Comparison of ENCODE assay signal across 22 mouse cellular contexts in genomic region chr19:13982823-13983222, GRCm38 (mm10).
DNase-seq lines count a peak whose midpoint lies in the region; ATAC-seq and TF ChIP-seq lines count a peak whose summit lies in the region.
"Had no signal": no experiment of that assay in that cellular context is flagged by ENCODE, and none has a peak within 500 bp of the region (broad histone marks: within the 10 kb centered on the region; RNA-seq: fewer than 3 reads in every experiment).

No protein-coding gene starts in this region.

- no peaks in the 10 kb centered on the region for H3K9me3 ChIP-seq in intestine, postnatal 0 days (ENCODE audit: control insufficient read depth)
- no peaks in the 10 kb centered on the region for H3K9me3 ChIP-seq in intestine, embryonic 16.5 days (ENCODE audit: control insufficient read depth, low read length)
- H3K9me3 ChIP-seq in midbrain, embryonic 14.5 days (ENCODE audit: control insufficient read depth, low read length), result no peaks in the 10 kb centered on the region
- no peaks in the 10 kb centered on the region for H3K9me3 ChIP-seq in midbrain, embryonic 10.5 days (replicated peaks)
- no peaks in the 10 kb centered on the region for H3K9me3 ChIP-seq in embryonic facial prominence, embryonic 14.5 days (ENCODE audit: control insufficient read depth, low read length)
- H3K9me3 ChIP-seq: embryonic facial prominence, embryonic 13.5 days; heart, embryonic 12.5 days; liver, embryonic 13.5 days; neural tube, embryonic 12.5 days; stomach, embryonic 15.5 days had no signal

- H3K4me2 ChIP-seq in intestine, postnatal 0 days (replicated peaks; ENCODE audit: low read depth), result no peak overlapping the region
- H3K4me2 ChIP-seq in intestine, embryonic 16.5 days (ENCODE audit: low read depth, low read length), result no peak overlapping the region
- H3K4me2 ChIP-seq in midbrain, embryonic 14.5 days (ENCODE audit: low read length), result no peak overlapping the region
- H3K4me2 ChIP-seq in embryonic facial prominence, embryonic 14.5 days (ENCODE audit: low read depth, low read length), result no peak overlapping the region
- H3K4me2 ChIP-seq: embryonic facial prominence, embryonic 13.5 days; heart, embryonic 12.5 days; liver, embryonic 13.5 days; neural tube, embryonic 12.5 days; stomach, embryonic 15.5 days had no signal

- DNase-seq in embryo, embryonic 11 days, result peak; percentile 4
- DNase-seq in embryo, embryonic 10.5 days (ENCODE audit: low spot score), result no peak
- peak; percentile 51 for DNase-seq in midbrain, embryonic 14.5 days
- DNase-seq in midbrain, embryonic 10.5 days (ENCODE audit: low spot score), result no peak
- peak; percentile 11 for DNase-seq in embryonic facial prominence, embryonic 14.5 days (ENCODE audit: low spot score)
- no peak for DNase-seq in ovary, postnatal 10 days (ENCODE audit: low spot score)
- DNase-seq: adrenal gland, postnatal 25 days; cerebellum, adult 18-20 months; cerebellum, postnatal 25 days; heart, adult 11 months; heart, postnatal 14 days; kidney, adult 9 months; kidney, postnatal 36 days; liver, embryonic 13.5 days; right cerebral cortex, postnatal 25 days; thymus, adult 2 months had no signal

- no peaks in the 10 kb centered on the region for H3K36me3 ChIP-seq in intestine, postnatal 0 days (ENCODE audit: control insufficient read depth, insufficient read depth)
- no peaks in the 10 kb centered on the region for H3K36me3 ChIP-seq in intestine, embryonic 16.5 days (ENCODE audit: control insufficient read depth, insufficient read depth, low read length)
- H3K36me3 ChIP-seq in midbrain, embryonic 14.5 days (ENCODE audit: control insufficient read depth, insufficient read depth, low read length), result no peaks in the 10 kb centered on the region
- no peaks in the 10 kb centered on the region for H3K36me3 ChIP-seq in midbrain, embryonic 10.5 days
- H3K36me3 ChIP-seq in embryonic facial prominence, embryonic 14.5 days (ENCODE audit: control insufficient read depth, insufficient read depth, low read length), result no peaks in the 10 kb centered on the region
- H3K36me3 ChIP-seq: embryonic facial prominence, embryonic 13.5 days; heart, embryonic 12.5 days; liver, embryonic 13.5 days; neural tube, embryonic 12.5 days; stomach, embryonic 15.5 days had no signal

- no peaks in the 10 kb centered on the region for H3K4me1 ChIP-seq in intestine, postnatal 0 days (replicated peaks; ENCODE audit: control insufficient read depth, insufficient read depth, low read length)
- H3K4me1 ChIP-seq in intestine, embryonic 16.5 days (ENCODE audit: control insufficient read depth, insufficient read depth, low read length), result no peaks in the 10 kb centered on the region
- no peaks in the 10 kb centered on the region for H3K4me1 ChIP-seq in midbrain, embryonic 14.5 days (ENCODE audit: control insufficient read depth, insufficient read depth, low read length)
- no peaks in the 10 kb centered on the region for H3K4me1 ChIP-seq in midbrain, embryonic 10.5 days
- no peaks in the 10 kb centered on the region for H3K4me1 ChIP-seq in embryonic facial prominence, embryonic 14.5 days (ENCODE audit: control insufficient read depth, insufficient read depth, low read length)
- H3K4me1 ChIP-seq: embryonic facial prominence, embryonic 13.5 days; heart, embryonic 12.5 days; liver, embryonic 13.5 days; neural tube, embryonic 12.5 days; stomach, embryonic 15.5 days had no signal

- H3K27me3 ChIP-seq in intestine, postnatal 0 days (replicated peaks; ENCODE audit: control insufficient read depth, insufficient read depth, low read length), result no peaks in the 10 kb centered on the region
- no peaks in the 10 kb centered on the region for H3K27me3 ChIP-seq in intestine, embryonic 16.5 days (replicated peaks; ENCODE audit: control insufficient read depth, insufficient read depth, low read length)
- peaks cover 5% of the 10 kb centered on the region; the same call in 1 of the 2 replicates for H3K27me3 ChIP-seq in midbrain, embryonic 14.5 days (ENCODE audit: control insufficient read depth, insufficient read depth, low read length)
- peaks cover 14% of the 10 kb centered on the region; the same call in 1 of the 2 replicates for H3K27me3 ChIP-seq in midbrain, embryonic 10.5 days (ENCODE audit: low read depth, poor library complexity, severe bottlenecking)
- no peaks in the 10 kb centered on the region; the same call in 1 of the 2 replicates for H3K27me3 ChIP-seq in embryonic facial prominence, embryonic 14.5 days (replicated peaks; ENCODE audit: control insufficient read depth, insufficient read depth, low read length)
- H3K27me3 ChIP-seq: embryonic facial prominence, embryonic 13.5 days; heart, embryonic 12.5 days; liver, embryonic 13.5 days; neural tube, embryonic 12.5 days; stomach, embryonic 15.5 days had no signal

- H3K4me3 ChIP-seq in intestine, postnatal 0 days (ENCODE audit: low read depth, low read length), result no peak overlapping the region
- no peak overlapping the region for H3K4me3 ChIP-seq in intestine, embryonic 16.5 days (ENCODE audit: low read length)
- H3K4me3 ChIP-seq in midbrain, embryonic 14.5 days (replicated peaks; ENCODE audit: low read depth, low read length), result no peak overlapping the region
- no peak overlapping the region for H3K4me3 ChIP-seq in midbrain, embryonic 10.5 days
- no peak overlapping the region for H3K4me3 ChIP-seq in embryonic facial prominence, embryonic 14.5 days (ENCODE audit: low read depth, low read length)
- H3K4me3 ChIP-seq: embryonic facial prominence, embryonic 13.5 days; heart, embryonic 12.5 days; liver, embryonic 13.5 days; neural tube, embryonic 12.5 days; stomach, embryonic 15.5 days had no signal

- 66% methylated on average over 3 of the region's 3 CpGs for WGBS in intestine, postnatal 0 days
- WGBS in intestine, embryonic 16.5 days, result 70% methylated on average over 3 of the region's 3 CpGs
- 69% methylated on average over 3 of the region's 3 CpGs for WGBS in midbrain, embryonic 14.5 days
- WGBS in midbrain, embryonic 10.5 days, result 77% methylated on average over 3 of the region's 3 CpGs
- 56% methylated on average over 3 of the region's 3 CpGs for WGBS in embryonic facial prominence, embryonic 14.5 days

- H3K27ac ChIP-seq in intestine, postnatal 0 days (ENCODE audit: low read depth, low read length), result no peak overlapping the region
- H3K27ac ChIP-seq in intestine, embryonic 16.5 days (ENCODE audit: low read length), result no peak overlapping the region
- H3K27ac ChIP-seq in midbrain, embryonic 14.5 days (replicated peaks; ENCODE audit: low read depth, low read length), result no peak overlapping the region
- H3K27ac ChIP-seq in midbrain, embryonic 10.5 days (replicated peaks), result no peak overlapping the region
- H3K27ac ChIP-seq in embryonic facial prominence, embryonic 14.5 days (replicated peaks; ENCODE audit: low read depth, low read length), result no peak overlapping the region
- H3K27ac ChIP-seq: embryonic facial prominence, embryonic 13.5 days; liver, embryonic 13.5 days; neural tube, embryonic 12.5 days; stomach, embryonic 15.5 days had no signal

- peak; percentile 28 for TF ChIP-seq CTCF in intestine, postnatal 0 days (IDR thresholded peaks at IDR 0.05; ENCODE audit: low read depth)

- no peak overlapping the region for H3K9ac ChIP-seq in intestine, postnatal 0 days (ENCODE audit: low read depth, low read length)
- H3K9ac ChIP-seq in intestine, embryonic 16.5 days (ENCODE audit: low read depth, low read length), result no peak overlapping the region
- H3K9ac ChIP-seq in midbrain, embryonic 14.5 days (replicated peaks; ENCODE audit: low read length), result no peak overlapping the region
- no peak overlapping the region for H3K9ac ChIP-seq in embryonic facial prominence, embryonic 14.5 days (ENCODE audit: low read depth, low read length)
- H3K9ac ChIP-seq: embryonic facial prominence, embryonic 13.5 days; heart, embryonic 12.5 days; liver, embryonic 13.5 days; neural tube, embryonic 12.5 days; stomach, embryonic 15.5 days had no signal

- no peak for ATAC-seq in intestine, postnatal 0 days
- no peak for ATAC-seq in intestine, embryonic 16.5 days
- ATAC-seq in midbrain, embryonic 14.5 days (ENCODE audit: low FRiP score, low TSS enrichment), result no peak
- no peak for ATAC-seq in embryonic facial prominence, embryonic 14.5 days (ENCODE audit: low read depth)

Comparison
In these comparisons a context has a peak if more than half of its experiments do, and no peak if none do; other contexts are left out.
1. DNase-seq: peak in embryo, embryonic 11 days (single experiment), midbrain, embryonic 14.5 days (single experiment) and embryonic facial prominence, embryonic 14.5 days (single experiment); none in embryo, embryonic 10.5 days (single experiment), midbrain, embryonic 10.5 days (single experiment) and ovary, postnatal 10 days (single experiment).